Mouse (Mus musculus) natural killer cell, adult 2 months (primary cell): ENCODE results near the gene Cdh13.
"Not testable (repeated sequence)": the region's sequence is repeated elsewhere in the genome, so short reads cannot be mapped to it uniquely, and the experiment has no call there.

Experiments
- DNase-seq, 2 experiments: peaks; one replicate each; pipeline ENCODE4 v3.0.0; 2022; ENCODE audit warnings: low spot score in 2 of 2

Cdh13 gene

GRCm38 (mm10) chr8:118676233-118676632 is 392.7 kb downstream of the Cdh13 start:
- no peak for DNase-seq

GRCm38 (mm10) chr8:118679347-118679746 is 395.8 kb downstream of the Cdh13 start:
- no peak for DNase-seq

GRCm38 (mm10) chr8:118683386-118683785 is 399.9 kb downstream of the Cdh13 start:
- DNase-seq = no peak

- no peak for DNase-seq
These were observed 402.3 kb downstream of the Cdh13 start for GRCm38 (mm10) chr8:118685863-118686262.

GRCm38 (mm10) chr8:118689849-118690248 is 406.3 kb downstream of the Cdh13 start:
- no peak for DNase-seq

GRCm38 (mm10) chr8:118701312-118701880 is 417.9 kb downstream of the Cdh13 start:
- DNase-seq = no peak

GRCm38 (mm10) chr8:118709366-118709765 is 425.8 kb downstream of the Cdh13 start:
- no peak for DNase-seq

GRCm38 (mm10) chr8:118711631-118712030 is 428.1 kb downstream of the Cdh13 start:
- DNase-seq = no peak

- no peak for DNase-seq
These were observed 429.6 kb downstream of the Cdh13 start for GRCm38 (mm10) chr8:118713111-118713510.

GRCm38 (mm10) chr8:118713596-118713995 is 430.1 kb downstream of the Cdh13 start:
- no peak for DNase-seq

GRCm38 (mm10) chr8:118722896-118723295 is 439.4 kb downstream of the Cdh13 start:
- DNase-seq = no peak

GRCm38 (mm10) chr8:118725651-118726050 is 442.1 kb downstream of the Cdh13 start:
- no peak for DNase-seq

- DNase-seq = no peak
These were observed 458.2 kb downstream of the Cdh13 start for GRCm38 (mm10) chr8:118741781-118742180.

GRCm38 (mm10) chr8:118744991-118745390 is 461.5 kb downstream of the Cdh13 start:
- DNase-seq = no peak

GRCm38 (mm10) chr8:118748041-118748604 is 464.6 kb downstream of the Cdh13 start:
- no peak for DNase-seq

- DNase-seq = no peak
These were observed 465.7 kb downstream of the Cdh13 start for GRCm38 (mm10) chr8:118749191-118749590.

- no peak for DNase-seq
These were observed 466.3 kb downstream of the Cdh13 start for GRCm38 (mm10) chr8:118749786-118750185.

- DNase-seq = no peak
These were observed 470.2 kb downstream of the Cdh13 start for GRCm38 (mm10) chr8:118753710-118754109.

- DNase-seq = no peak
These were observed 470.6 kb downstream of the Cdh13 start for GRCm38 (mm10) chr8:118754119-118754518.

- DNase-seq = not testable (repeated sequence)
These were observed 494.0 kb downstream of the Cdh13 start for GRCm38 (mm10) chr8:118777507-118777906.

GRCm38 (mm10) chr8:118778374-118778773 is 494.8 kb downstream of the Cdh13 start:
- DNase-seq = no peak

- DNase-seq = no peak
These were observed 502.1 kb downstream of the Cdh13 start for GRCm38 (mm10) chr8:118785646-118786045.

GRCm38 (mm10) chr8:118789649-118790048 is 506.1 kb downstream of the Cdh13 start:
- DNase-seq = no peak

GRCm38 (mm10) chr8:118794886-118795285 is 511.4 kb downstream of the Cdh13 start:
- no peak for DNase-seq
